Mouse (Mus musculus) gastrocnemius, adult 18-20 months (tissue): ENCODE measurements around the gene Hsd17b1. TPM values are rescaled to one million over a fixed set of nuclear protein-coding genes. Genes with fewer than 3 reads are reported as not detected.
A peak's percentile ranks its signal among the peaks of the same experiment; 100 is the strongest.

ENCODE experiments used
- DNase-seq: peaks from one replicate; pipeline ENCODE4 v3.0.0; 2021; ENCODE audit warnings: low spot score
- total RNA-seq, 2 experiments: library from RNA; stranded (reverse); gene quantifications; 2 replicates each; pipeline ENCODE4 v1.2.3; 2021

Hsd17b1 gene
- total RNA-seq, 2 experiments from 2014 or later, result 0.16 to 0.33 TPM

DNA sequence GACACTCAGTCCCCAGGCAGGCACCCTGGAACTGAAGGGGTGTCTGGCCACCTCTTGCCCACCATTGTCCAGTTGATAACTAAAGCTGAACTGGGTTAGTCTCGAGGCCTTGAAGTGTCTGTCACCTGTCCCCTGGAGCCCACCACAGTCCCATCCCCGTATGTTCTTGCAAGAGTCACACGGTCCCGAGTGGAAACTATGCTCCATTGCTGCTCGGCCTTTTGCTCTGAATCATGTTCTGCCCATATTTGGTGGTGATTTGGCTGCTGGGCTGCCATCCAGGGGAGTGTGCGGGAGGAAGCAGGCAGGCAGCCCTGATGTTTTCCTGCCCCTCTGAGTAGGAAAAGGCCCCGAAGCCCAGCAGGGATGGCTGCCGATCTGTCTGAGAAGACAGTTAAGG lies 18.1 kb upstream of the Hsd17b1 start:
- DNase-seq, result peak; percentile 64

DNA sequence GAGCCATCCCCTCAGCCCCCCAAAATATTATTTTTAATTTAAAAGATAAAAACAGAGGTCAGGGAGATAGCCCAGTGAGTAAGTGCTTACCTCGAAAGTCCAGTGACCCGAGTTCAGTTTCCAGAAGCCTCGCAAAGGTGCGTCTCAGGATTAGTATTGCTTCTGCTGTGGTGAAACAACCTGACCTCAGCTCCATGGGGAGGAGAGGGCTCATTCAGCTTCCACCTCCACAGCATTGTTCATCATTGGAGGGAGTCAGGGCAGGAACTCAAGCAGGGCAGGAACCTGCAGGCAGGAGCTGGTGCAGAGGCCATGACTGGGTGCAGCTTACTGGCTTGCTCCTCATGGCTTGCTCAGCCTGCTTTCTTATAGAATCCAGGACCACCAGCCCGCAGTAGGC lies 17.2 kb upstream of the Hsd17b1 start:
- no peak for DNase-seq

DNA sequence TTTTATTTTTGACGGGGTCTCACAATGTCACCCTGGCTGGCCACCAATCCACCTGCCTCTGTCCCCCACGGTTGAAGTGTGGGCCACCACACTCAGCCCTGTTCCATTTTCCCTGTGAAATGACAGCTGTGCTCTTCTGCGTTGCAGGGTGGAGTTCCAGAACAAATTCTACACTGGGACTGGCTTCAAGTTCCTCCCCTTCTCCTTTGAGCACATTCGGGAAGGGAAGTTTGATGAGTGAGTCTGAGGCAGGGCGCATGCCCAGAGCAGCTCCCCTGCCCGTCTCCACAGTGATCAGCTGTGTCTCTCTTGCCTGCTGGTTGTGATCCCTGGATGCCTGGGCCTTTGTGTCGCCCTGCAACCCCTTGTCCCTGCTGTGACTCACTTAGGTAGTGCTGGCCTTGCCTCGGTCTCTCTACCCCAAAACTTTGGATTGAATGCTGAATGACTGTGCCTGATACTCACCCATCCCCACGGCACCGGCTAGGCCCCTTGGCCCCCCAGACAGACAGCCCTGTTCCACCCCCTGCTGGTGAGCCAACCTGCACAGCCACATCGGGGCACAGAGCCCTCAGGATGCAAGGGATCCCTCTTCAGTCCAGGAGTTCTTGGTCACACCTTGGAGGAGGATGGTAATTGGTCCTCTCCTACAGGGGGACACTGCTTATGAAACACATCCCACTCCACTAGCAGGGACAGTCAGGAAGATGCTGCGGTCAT lies 15.9 kb upstream of the Hsd17b1 start:
- DNase-seq, result peak; percentile 75

DNA sequence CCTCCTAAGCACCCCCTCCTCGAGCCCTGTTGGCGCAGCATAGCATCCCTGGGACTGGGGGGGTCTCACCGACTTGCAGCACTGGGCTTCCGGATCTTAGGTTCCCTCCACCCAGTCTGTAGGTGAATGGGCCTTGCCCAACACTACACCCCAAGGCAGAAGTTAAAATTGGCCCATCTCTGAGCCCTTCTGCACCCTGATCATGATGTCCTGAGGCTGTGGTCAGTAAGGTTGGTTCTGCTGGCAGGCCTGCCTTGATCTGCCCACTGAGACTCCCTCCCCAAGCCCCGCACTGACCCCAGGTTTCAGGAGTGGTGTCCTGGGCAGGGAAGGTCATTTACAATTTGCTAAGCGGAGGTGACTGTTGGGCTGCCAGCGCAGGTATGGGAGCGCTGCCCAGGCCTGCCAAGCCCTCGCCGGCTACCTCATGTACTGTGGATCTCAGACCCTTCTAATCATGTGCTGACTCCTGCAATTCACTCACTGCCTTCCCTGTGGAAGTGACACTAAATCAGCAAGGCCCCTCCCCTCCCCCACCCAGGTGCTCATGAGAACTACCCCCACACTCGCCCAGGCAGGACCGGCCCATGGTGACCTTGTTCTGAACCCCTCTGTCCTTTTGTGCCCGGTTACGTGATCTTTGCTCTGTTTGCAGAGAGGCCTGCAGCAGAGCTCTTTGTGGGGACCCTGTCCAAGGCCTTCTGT lies 15.1 kb upstream of the Hsd17b1 start:
- DNase-seq, result no peak

DNA sequence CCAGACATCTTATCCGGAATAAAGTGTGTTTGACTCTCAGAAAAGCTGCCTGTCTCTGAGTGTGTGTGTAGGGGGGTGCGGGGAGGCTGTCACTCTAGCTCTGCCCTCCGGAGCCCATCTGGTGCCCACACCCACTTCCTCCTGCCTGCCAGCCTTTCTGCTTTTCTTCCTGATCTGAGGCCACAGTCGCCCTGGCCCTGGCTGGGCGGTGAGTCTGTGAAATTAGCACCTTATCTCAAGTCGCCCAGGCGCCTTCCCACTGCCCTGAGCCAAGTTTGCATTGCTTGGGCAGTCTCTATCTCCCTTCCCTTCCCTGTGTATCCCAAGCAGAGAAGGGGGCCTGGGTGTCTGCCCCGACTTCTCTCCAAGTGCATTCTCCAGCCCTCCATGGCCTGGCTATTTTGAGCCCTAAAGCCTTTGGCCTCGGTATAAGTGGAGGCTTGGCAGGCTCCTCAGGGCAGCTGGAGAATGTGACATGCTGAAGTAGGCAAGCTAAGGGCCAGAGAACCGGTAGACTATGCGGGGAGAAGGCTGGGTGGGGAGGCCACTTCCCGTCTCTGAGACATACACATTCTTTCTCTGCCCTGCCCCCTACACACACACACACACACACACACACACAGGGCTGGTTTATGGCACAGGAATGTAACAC lies 14.4 kb upstream of the Hsd17b1 start:
- peak; percentile 82 for DNase-seq

DNA sequence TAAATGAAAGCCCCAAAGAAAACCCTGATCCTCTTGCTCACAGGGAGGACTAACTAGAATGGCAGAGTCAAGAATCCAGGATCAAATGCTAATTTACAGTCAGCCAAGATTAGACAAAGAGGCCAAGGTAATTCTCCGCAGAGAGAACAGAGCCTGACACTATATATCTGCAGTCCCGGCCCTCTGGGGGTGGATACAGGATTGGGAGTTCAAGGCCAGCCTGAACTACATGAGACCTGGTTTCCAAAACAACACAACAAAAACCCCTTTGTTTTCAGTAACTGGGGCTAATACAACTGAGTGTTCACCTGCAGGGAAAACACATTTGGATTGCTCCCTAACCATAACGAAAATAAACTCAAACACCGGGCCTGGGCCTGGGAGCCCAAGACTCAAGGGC lies 13.7 kb upstream of the Hsd17b1 start:
- no peak for DNase-seq

DNA sequence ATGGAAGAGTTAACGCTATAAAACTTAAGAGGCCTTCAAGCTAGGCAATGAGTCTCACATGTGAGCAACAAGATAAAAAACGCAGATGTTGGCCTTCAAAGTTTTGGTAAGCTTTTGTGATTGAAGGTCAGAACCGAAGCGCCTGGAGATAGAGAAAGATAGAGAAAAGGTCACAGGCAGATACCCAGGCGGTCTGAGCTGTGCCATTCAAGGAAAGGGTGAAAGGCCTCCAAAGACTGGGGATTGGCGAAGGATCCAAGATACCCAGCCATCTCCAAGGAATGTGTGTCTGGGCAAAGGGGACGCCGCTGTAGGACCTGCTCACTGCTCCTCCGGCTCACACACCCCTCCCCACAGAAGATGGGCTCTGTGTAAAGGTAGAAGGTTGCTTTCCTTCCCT lies 13.2 kb upstream of the Hsd17b1 start:
- DNase-seq, result no peak

DNA sequence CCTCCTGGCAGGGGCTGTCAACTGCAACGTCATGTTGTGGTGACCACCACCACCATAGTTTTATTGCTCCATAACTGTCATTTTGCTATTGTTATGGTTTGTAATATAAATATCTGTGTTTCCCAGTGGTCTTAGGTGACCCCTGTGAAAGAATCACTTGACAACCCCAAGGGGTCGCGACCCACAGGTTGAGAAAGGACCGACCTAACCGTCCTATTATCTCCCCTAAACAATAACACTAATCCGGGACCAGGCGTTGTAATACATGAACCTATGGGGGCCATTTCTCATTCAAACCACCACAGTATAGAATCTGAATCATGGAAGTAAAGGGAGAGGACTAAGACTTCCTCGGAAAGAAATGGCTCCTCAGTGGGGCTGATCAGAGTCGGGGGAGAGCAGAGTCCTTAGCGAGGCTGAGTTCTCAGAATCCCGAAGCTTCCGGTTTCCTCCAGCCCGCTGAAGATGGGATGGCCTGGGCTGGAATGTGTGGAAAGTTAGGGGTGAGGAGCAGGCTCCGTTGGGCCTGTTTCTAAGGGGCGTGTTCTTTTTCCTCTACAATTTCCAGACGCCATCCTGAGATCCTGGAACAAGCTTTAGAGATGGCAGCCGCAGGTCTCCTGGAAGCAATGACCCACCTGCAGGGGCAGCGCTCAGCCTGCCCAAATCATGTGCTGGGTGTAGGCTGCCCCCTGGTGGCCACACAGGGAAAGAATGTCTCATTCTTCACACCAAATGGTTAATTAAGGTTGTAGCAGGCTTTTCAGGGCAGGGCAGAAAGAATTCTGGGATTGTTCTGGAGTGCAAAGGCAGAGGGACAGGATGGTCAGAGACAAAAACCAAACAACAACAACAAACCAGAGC lies 11.4 kb upstream of the Hsd17b1 start:
- peak; percentile 79 for DNase-seq

DNA sequence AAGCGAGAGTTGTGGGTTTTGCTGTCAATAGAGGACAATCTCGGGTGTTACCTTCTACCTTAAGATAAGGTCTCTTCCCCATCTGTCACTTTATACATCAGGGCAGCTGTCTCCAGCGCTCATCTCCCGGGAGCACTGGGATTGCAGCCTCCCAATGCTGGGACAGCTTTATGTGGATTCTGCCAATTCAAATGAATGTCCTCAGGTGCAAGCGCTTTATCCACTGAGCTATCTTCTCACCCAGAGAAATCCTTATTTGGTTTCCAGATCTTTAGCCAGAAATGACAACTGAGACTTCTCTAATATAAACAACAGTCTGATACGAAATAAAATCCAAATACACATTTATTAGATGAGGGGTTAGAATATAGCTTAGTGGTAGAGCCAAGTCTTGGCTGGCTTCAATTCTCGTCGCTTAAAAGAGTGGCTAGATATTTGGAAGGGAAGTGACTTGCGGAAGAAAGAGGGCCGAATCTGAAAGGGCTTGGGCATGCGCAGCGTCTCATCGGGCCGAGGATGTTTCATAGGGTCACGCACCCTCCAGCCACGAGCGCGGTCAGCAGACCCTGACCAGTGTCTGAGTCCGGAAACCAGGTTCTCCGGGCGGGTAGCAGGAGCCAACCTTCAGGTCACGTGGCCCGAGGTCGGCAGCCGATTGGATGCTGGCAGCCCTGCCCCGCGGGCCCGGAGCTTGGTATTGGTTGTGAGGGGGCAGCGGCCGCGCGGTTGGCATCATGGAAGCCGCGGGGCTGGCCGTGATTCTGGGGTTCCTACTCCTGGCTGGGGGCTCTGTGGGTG lies 8.6 kb upstream of the Hsd17b1 start, which contains the start of gene Naglu:
Gene Naglu (plus strand): TSS at position 622 of the 798 bp plus-strand sequence.
- peak; percentile 97 for DNase-seq

DNA sequence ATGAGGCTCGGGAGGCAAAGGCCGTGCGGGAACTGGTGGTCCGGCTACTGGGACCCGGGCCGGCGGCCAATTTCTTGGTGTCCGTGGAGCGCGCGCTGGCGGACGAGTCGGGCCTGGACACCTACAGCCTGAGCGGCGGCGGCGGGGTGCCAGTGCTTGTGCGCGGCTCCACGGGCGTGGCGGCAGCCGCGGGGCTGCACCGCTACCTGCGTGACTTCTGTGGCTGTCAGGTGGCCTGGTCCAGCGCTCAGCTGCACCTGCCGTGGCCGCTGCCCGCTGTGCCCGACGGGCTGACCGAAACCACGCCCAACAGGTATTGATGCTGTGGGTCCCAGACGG lies 8.1 kb upstream of the Hsd17b1 start:
- DNase-seq, result no peak

DNA sequence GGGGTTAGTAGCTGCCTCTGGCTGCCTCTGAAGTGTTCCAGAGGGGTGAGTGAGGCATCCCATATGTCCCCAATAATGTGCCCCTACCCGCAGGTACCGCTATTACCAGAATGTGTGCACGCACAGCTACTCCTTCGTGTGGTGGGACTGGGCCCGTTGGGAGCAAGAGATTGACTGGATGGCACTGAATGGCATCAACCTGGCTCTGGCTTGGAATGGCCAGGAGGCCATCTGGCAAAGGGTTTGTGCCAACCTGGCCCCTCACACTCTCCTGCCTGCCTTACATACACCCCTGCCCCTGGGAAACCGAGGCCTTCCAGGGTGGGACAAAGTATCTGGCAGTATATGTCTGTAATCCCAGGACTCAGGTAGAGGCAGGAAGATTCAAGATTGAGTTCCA lies 7.2 kb upstream of the Hsd17b1 start:
- no peak for DNase-seq

DNA sequence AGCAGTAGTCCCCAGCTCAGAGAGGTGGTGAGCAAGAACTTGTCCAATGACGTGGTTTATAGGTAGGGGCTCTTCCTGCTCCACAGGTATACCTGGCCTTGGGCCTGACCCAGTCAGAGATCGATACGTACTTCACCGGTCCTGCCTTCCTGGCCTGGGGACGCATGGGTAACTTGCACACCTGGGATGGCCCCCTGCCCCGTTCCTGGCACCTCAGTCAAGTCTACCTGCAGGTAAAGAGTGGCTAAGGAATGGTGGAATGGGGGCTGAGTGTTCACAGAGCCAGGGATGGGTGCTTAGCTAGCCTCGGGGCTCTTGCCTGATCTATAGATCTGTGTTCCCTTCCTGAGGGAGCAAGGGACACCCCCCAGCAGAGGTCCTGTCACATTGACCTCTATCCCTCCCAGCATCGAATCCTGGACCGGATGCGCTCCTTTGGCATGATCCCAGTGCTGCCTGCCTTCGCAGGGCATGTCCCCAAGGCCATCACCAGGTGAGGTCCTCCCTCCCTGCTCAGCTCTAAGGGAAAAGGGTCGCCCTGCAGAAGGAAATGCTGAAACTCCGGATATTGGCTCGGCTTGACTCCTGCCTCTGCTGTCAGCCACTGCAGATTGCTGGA lies 6.3 kb upstream of the Hsd17b1 start:
- no peak for DNase-seq

DNA sequence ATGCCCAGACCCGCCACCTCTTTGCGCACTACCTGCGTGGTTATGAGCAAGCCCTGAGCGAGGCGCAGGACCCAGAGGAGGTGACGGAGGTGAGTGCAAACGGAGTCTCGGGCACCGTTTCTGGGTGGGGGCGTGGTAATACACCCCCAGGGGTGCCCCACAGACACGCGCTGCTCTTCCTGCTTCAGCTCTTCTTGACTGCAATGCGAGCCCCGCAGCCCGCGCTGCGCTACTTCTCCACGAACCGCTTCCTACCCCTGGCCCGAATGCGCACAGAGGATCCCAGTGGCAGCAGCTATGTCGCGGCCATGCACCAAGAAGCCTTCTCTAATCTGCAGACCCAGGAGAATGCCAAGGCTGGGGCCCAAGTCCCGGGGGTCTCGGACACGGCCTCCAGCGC lies 1.5 kb downstream of the Hsd17b1 start:
- DNase-seq, result no peak

DNA sequence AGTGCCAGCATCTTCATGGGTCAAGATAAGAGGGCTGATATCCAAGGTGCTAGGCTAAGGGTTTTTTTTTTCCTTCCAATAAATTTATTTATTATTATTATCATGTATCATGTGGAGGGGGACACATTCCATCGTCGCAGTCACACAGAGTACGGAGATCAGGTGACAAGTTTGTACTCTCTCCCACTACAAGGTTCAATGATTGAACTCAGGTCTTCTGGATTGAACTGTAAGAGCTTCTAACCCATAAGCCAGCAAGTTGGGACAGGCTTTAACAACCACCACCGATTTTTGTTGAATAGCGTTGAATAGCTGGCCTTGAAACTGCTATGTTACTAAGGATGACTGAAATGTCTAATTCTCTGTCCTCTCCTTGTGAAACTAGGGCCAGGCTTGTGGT lies 2.2 kb downstream of the Hsd17b1 start:
- no peak for DNase-seq

DNA sequence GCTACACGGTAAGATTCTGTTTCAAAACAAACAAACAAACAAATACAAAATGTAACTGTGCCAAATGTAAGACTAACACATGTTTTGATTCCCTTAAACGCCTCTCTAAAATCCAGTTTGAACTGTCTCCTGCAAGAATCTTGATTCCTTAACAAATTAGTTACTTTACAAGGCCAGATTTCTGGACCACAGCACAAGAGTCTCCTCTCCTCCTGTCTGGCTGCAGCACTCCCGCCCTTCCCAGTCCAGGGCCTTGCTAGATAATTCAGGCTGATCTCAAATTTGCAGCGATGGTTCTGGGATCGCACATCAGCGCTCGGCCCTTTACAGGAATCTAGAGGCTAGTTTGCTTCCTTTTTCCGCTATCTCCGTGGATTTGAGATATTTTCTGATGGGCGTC lies 3.4 kb downstream of the Hsd17b1 start:
- no peak for DNase-seq

DNA sequence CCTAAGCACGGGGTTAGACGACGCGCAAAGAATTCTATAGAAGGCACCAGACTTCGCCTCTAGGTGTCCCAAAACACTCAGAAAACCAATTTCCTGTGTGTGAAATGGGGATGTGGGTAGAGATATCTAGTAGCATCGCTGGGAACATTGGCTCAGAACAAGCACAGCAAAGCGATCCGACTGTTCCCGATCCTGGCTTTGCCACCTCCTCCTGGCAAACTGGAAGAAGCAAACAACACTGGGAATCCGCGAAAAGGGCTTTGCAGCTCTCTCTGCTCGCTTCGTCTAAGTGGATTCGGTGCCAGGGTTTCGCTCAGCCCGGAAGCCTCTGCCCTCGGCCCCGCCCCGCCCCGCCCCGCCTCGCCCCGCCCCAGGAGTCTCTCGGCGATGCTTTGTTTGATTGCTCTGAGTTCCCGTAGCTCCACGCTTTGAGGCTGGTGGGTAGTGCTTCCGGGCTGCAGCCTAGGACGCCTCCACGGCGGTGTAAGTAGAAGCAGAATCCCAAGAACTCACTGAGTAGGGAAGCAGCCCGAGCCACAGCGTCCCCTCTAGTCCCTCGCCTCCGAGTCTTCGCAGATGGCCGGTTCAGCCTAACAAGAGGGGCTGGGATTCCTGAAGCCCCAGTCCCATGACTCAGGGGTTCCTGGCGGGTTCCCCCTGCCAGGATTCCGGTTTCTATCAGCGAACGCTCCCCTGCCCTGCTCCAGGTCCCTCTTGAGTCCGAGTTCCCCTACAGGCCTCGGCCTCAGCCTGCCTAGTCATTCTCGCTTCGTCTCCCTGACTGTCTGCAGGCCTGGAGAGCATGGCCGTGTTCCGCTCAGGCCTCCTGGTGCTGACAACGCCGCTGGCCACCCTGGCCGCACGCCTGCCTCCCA lies 4.2 kb downstream of the Hsd17b1 start, which contains the start of gene Coasy:
Gene Coasy (plus strand): TSS at position 358 of the 875 bp plus-strand sequence.
- DNase-seq, result peak; percentile 81

DNA sequence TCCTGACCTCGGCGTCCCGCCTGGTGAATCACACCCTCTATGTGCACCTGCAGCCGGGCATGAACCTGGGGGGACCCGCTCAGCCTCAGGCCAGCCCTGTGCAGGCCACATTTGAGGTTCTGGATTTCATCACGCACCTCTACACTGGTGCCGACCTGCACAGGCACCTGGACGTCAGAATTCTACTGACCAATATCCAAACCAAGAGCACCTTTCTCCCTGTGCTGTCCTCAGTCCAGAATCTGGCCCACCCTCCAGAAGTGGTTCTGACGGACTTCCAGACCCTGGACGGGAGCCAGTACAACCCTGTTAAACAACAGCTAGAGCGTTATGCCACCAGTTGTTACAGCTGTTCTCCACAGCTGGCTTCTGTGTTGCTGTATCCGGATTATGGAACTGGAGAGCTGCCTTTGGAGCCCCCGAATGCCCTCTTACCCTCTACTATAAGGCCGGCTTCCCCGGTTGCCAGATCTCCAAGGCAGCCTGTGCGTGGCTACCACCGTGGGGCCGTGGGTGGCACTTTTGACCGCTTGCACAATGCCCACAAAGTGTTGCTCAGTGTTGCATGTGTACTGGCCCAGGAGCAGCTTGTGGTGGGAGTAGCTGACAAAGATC lies 5.0 kb downstream of the Hsd17b1 start:
- no peak for DNase-seq

DNA sequence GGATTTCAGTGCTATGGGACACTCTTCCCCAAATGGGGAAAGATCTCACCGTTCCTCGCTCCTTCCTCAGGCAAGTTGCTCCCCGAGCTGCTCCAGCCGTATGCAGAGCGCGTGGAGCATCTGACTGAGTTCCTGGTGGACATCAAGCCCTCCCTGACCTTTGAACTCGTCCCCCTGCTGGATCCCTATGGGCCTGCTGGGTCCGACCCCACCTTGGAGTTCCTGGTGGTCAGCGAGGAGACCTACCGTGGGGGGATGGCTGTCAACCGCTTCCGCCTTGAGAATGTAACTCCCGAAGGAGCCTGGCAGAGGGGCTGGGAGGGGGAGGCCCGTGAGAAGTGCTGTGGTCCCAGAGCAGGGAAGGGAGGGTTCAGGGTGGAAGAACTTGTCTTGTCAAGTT lies 6.0 kb downstream of the Hsd17b1 start:
- DNase-seq, result no peak

DNA sequence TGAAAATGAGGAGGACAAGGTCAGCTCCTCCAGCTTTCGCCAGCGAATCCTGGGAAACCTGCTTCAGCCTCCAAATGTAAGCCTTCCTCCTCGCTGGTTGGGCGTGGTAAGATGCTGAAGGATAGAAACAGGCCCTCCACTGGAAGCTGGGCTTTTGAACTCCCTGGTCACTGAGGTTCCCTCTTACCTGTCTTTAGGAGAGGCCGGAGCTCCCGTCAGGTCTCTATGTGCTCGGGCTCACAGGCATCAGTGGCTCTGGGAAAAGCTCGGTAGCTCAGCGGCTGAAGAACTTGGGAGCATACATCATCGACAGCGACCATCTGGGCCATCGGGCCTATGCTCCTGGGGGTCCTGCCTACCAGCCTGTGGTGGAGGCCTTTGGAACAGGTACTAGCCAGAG lies 6.6 kb downstream of the Hsd17b1 start:
- no peak for DNase-seq
